Mouse (Mus musculus): ENCODE results near the gene Cxcl10. TPM values are rescaled to one million over a fixed set of nuclear protein-coding genes. Genes with fewer than 3 reads are reported as not detected.
"Not testable (repeated sequence)": the region's sequence is repeated elsewhere in the genome, so short reads cannot be mapped to it uniquely, and the experiment has no call there.

Gene Cxcl10
- total RNA-seq, 1 experiment from 2014 or later: 6.2 TPM

DNA sequence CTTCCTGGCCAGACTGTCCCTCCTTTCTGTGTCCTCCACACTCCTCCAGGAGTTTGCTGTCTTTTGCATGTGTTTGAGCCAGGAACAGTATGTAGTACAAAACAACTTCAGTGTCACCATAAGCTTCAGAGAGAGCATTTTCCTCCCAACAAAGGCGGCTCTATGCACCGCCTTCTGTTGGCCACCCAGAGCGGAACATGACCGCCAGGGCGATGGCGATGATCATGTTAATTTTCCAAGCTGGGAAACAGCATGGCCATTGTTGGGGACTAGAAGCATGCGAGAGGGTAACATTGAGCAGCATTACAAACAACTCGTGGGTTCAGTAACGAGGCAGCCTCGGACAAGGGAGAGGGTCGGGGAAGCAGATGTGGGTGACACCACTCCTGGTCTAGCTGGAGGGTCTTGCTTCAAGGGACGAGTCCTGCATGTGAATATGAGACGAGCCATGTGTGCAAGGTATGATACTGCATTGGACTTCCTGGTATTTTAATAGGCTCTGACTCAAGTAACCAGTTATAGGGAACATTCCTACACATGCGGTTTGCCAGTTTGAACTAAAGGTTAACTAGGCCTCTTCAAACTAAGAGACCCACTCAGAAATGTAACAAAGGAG, 22.8 kb upstream of the Cxcl10 start:
- no peak for ATAC-seq (ENCODE audit: extremely low read depth, insufficient number of reproducible peaks, low FRiP score, poor library complexity, severe bottlenecking)

DNA sequence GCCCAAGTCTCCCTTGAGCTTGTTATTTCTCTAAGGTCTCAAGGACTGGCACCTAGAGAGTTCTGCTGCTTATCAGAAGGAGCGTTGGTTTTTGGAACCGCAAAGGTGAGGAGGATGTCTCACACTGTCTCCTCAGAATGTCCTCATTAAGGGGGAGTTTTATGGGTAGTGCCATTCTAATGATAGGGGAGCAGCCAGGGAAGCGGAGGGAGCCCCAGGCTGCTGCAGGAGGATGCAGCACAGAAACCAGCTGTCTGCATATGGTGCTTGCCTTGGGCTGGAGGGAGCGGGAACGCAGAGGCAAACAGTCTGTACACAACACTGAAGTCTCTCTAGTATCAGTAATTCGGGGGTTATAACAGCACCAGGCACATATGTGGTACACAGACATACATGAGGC, 22.2 kb upstream of the Cxcl10 start:
- ATAC-seq (ENCODE audit: extremely low read depth, insufficient number of reproducible peaks, low FRiP score, poor library complexity, severe bottlenecking): no peak

DNA sequence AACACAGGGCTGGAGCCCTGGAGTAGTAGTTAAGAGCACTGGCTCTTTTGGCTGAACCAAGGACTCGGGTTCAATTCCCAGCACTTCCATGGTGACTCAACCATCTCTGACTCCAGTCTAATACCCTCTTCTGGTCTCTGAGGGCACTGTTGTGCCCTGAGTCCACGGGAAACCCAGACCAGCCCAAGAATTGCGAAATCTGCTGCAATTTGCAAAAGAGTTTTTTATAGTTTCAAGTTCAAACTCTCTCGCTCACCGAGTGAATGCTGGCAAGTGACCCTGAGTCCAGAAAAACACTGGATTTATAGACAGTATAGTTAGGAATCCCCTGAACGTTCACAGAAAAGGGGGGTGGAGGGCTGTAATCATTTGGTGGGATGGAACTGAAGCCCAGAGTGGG, 21.7 kb upstream of the Cxcl10 start:
- no peak for ATAC-seq (ENCODE audit: extremely low read depth, insufficient number of reproducible peaks, low FRiP score, poor library complexity, severe bottlenecking)

DNA sequence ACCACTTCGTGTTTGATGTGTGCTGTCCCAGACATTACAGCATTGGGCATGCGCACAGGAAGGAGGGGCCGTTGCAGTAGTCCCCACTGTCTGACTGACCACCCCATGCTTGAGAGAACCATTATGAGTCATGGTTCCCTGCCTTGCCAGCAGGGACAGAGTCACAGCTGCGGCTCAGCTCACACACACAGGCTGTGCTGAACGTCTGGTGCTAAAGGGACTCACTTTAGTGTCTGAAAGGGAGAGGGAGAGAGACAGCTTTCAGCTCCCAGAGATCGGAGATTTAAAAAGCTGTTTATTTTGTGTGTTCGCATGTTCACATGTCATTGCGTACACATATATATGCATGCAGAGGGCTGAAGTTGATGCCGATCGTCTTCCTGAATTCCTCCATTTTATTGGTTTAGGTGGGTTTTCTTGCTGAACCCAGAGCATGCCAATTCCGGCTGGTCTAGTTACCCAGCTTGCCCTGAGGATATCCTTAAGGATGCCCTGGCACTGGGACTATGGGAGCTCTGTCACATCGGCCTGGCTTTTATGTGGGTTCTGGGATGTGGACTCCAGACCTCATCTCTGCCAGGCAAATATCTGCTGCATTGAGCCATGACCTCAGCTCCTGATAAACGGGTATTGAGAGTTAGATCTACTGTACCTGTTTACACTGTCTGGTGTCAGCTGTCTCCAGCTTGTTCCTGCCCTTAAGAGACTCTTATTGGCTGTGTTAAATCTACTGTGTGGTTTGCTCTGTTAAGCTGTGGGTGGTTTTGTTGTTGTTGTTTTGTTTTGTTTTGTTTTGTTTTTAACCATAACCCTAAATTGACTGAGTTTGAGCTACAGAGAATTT, 20.7 kb upstream of the Cxcl10 start:
- ATAC-seq (ENCODE audit: extremely low read depth, insufficient number of reproducible peaks, low FRiP score, poor library complexity, severe bottlenecking): no peak

DNA sequence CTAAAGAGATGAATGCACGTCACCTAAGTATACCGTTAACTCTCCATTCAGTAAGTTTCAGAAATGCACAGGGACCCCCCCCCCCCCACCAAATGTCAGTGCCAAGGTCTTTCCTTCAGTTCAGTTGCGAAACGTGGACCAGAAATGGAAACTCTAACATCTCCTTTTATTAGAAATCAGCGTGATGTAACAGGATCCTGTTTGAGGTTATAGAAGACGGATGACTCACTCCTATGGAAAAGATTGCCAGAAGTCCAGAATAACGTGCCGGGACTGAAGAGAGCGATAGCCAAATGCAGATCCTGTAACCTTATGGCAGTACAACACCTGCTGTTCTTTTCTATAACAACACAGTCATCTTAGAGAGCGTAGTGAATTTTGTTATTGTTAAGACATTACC, 19.7 kb upstream of the Cxcl10 start:
- peak; percentile 21; the same call in 1 of the 2 replicates for ATAC-seq (ENCODE audit: extremely low read depth, insufficient number of reproducible peaks, low FRiP score, poor library complexity, severe bottlenecking)

DNA sequence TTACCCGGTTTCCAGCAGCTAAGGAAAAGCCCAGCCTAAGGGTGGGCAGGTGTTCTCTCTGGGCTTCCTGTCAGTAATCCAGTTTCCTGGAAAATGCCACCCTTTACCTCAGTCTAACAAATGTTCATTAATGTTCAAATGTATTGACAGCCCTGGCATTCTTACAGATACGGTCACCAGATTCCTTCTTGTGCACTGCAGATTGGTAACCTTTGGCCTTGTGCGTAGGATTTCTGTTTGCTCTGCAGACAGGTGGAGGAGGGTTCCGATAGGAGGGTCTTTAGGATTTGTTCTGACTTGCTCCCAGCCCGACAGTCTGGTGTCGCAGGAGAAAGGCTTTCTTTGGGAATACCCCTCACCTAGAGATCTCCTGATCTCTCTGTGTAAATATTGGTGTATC, 17.9 kb upstream of the Cxcl10 start:
- no peak for ATAC-seq (ENCODE audit: extremely low read depth, insufficient number of reproducible peaks, low FRiP score, poor library complexity, severe bottlenecking)

DNA sequence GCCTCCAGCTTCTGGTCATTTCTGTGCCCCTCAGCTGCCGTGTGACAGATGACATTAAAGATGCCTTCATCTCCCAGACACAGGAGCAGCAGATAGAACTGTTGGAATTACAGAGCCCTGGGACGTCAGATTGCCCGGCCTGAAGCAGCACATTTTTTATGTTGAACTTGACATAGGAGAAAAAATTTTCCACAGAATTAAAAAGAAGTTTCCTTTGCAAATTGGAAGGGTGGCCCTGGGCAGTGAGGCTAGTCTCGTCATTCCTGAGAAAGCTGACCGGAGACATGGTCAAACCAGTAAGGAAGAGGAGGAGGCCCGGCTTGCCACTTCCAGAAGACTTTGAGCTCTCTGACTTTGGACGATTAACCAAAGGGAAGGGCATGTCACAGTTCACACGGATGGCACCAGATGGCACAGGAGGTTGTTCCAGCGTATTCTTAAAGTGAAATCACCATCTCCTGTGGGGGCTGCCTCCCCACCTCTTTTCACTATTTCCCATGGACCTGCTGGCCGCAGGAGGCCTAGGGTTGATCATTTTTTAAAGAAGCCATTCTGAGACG, 16.5 kb upstream of the Cxcl10 start:
- no peak for ATAC-seq (ENCODE audit: extremely low read depth, insufficient number of reproducible peaks, low FRiP score, poor library complexity, severe bottlenecking)

DNA sequence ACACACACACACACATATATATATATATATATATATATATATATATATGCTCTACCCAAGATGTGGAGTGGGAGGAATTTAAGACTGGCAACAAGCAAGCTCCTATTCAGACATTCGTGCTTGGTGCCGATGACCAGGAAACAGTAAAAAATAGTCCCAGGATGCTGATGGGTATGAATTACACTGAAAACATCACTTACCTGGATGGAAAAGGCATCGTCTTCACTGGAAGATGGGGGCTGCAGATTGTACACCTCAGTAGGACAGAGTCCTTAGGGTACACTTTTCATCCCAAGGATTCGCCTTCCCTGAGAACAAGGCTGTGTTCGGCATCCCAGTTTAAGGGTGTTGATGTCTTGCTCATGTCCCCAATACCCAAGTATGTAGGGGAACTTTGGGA, 15.3 kb upstream of the Cxcl10 start:
- ATAC-seq (ENCODE audit: extremely low read depth, insufficient number of reproducible peaks, low FRiP score, poor library complexity, severe bottlenecking): no peak

DNA sequence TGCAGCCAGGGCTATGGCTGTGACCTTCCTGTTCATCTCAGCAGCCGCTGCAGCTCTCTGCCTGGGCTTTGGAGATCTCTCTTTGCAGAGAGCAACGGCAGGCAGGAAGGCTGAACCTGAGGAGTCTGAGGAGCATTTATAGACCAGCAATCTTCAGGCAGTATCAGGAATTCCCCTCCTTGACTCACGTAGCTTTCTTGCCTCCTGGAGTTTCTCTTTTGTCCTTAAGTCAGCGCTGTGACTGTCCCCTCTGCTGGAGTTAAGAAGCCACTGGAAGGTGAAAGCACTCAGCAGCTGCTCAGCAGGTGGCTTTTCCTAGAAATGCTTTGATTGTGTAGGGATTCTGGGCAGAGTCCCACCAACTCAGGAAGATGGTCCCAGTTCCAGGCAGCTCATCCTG, 14.5 kb upstream of the Cxcl10 start:
- ATAC-seq (ENCODE audit: extremely low read depth, insufficient number of reproducible peaks, low FRiP score, poor library complexity, severe bottlenecking): no peak

DNA sequence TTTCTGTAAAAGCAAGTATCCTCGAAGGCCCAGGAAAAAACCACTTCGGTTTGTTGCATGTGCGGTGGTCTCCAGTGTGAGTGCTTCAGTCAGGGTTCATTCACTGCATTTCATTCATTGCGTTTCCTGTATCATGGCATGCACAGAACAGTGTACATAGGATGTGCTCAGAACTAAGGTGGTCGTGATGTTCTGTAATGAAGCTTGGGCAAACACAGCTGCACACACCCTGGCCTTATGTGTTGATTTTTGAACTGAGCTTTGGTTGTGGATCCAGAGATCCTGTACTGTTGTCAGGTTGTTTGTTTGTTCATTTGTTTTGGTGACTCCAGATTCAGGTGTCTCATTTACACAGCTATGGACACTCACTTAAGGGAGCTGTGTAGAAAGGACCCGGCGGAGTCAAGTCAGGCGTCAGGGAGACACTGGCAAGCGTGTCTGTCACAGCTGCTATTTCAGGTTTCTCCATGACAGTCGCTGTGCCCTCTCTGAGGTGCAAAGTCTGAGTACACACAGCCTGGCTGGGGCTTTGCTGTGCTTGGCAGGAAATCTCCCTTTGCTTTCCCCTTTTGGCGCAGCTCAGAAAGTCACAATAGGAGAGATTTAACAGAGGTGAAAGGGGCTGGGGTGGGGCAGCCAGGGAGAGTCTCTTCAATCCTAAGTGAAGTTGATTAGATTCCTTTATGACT, 10.2 kb upstream of the Cxcl10 start:
- ATAC-seq (ENCODE audit: extremely low read depth, insufficient number of reproducible peaks, low FRiP score, poor library complexity, severe bottlenecking): no peak

DNA sequence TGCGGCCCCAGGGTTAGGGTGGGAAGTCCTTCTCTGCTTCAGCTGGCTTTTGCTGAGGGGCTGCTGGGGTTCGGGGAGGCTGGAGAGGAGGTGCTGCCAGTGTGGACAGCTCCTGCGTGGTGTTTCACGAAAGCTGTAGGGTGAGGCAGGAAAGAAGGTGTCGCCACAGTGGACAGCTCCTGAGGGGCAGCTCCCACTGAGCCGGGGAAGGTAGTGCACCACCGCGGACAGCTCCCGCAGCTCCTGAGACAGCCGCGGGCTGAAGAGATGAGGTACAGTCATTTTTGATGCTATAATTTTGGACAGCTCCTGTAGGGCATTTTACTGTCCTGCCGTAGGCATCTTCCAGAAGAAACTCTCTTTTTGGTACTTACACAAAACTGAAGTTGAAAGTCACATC, 9.3 kb upstream of the Cxcl10 start:
- no peak for ATAC-seq (ENCODE audit: extremely low read depth, insufficient number of reproducible peaks, low FRiP score, poor library complexity, severe bottlenecking)

DNA sequence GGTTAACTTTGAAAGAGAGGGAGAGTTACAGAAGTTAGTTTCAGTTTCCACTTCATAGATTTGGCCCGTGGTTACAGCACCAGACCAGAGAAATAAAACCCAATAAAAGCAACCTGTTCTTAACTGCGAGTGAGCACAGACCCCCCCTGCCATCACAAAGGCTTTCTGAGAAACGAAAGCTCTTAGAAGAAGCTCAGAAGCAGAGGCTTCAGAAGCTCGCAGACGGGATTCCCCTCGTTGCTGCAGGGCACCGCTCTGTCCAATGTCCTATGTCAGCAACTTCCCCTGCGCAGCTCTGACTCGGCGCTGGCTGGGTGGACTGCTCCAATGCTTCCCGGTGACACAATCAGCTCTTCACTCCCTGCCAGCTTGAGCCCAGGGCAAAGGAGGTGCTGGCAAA, 4.8 kb upstream of the Cxcl10 start:
- ATAC-seq (ENCODE audit: extremely low read depth, insufficient number of reproducible peaks, low FRiP score, poor library complexity, severe bottlenecking): peak; percentile 82

DNA sequence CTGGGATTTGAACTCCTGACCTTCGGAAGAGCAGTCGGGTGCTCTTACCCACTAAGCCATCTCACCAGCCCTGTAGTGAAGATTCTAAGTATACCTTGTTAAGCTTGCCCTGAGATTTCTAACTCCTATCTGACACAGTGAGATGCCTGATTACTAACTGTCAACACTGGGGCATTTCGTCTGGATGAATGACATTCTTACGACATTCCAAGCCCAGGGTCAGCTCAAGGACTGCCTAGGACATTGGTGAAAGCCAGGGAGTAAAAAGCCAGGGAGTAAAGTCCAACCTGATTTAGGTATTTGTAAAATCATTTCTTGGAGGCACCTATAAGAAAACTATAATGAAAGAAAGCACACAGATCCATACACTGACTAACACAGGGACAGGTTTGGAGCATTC, 4.0 kb upstream of the Cxcl10 start:
- ATAC-seq (ENCODE audit: extremely low read depth, insufficient number of reproducible peaks, low FRiP score, poor library complexity, severe bottlenecking): not testable (repeated sequence)

DNA sequence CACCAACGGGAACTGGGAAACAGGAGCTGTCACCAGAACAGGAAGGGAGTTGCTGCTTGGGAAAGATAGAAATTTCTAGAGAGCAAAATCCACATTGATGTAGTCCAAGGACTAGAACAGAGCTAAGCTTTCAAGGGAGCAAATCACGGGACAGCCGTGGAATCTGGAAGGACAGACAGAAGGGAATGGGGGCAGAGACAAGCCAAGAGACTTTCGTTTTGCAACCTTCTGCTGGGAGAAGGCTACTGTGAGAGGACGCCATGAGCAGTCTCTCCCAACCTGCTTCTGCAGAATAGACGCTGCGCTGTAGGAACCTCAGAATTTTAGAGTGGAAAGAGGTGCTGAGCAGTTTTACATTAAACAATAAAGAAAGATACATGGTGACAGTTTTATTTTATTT, 1.0 kb upstream of the Cxcl10 start:
- ATAC-seq (ENCODE audit: extremely low read depth, insufficient number of reproducible peaks, low FRiP score, poor library complexity, severe bottlenecking): no peak

DNA sequence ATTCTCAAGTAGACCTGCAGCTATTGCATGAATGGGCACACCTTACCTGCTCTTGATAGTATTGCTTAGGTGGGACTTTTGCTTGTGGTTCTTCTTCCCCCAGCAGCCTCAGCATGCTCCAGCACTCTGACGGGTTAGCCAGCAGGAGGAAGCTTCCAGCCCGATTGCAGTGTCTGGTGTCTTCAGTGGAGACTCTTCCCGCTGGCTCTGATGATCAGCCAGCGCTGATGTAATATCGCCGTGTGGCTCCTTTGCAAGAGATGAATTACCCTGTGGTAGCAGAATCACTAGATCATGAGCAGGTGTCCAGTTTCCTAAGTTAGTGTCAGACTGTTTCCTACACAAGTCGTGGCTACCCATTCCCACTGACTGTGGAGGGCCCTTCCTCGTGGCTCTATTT, 3.7 kb downstream of the Cxcl10 start:
- ATAC-seq (ENCODE audit: extremely low read depth, insufficient number of reproducible peaks, low FRiP score, poor library complexity, severe bottlenecking): no peak

DNA sequence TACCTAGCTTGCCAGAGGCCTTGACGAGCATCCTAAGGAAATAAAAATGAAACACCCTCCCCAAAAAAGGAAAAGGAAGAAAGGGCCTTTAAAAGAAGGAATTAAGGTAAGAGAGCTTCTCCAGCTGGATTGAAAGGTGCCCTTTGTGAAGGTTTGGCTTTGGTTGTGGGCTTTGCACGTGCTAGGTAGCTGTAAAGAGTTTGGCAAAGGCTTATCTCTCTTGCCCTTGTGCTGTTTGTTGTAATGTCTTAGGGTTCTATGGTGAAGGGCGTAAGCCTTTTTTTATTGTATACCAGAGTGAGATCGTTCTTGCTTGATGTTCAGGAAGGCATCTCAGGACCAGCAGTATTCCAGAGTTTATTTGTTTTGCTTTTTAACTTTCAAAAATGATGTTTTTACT, 8.1 kb downstream of the Cxcl10 start:
- no peak for ATAC-seq (ENCODE audit: extremely low read depth, insufficient number of reproducible peaks, low FRiP score, poor library complexity, severe bottlenecking)

DNA sequence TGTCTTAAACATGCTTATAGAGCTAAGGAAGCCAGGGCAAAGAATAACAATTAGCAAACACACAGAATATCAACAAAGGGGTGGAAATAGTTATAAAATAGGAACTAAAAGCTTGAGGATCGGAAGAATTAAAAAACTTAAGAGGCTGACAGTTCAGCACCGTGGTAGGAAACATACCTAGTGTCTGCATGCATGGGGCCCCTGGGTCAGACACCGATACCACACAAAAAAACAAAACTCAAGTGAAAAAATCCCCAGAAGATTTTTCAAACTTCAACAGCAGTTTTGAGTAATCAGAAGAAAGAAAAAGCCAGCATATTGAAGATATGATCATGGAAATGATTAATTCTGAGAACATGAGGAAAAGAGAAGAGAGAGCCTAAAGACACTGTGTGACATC, 11.9 kb downstream of the Cxcl10 start:
- ATAC-seq (ENCODE audit: extremely low read depth, insufficient number of reproducible peaks, low FRiP score, poor library complexity, severe bottlenecking): no peak

DNA sequence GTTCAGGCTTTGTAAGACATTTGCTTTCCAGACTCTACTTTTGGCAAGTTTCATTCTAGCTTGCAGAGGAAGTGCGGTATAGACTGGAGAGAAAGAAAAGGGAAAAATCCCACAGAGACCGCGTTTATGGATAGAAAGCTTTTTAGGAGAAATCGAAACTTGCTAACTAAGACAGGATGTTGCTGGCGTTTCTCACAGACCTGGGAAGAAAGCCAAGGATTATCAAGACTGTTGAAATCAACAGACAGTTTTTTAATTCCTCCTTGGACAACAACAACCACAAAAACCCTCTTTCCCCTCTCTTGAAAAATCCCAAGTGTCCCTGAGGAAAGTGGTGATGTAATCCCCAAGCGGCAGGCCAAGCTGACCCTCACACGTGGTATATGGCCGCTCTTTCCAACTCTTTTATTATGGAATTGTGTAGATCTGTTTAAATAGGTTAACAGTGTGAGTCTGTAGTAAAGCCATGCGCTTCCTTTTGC, 16.3 kb downstream of the Cxcl10 start:
- no peak for ATAC-seq (ENCODE audit: extremely low read depth, insufficient number of reproducible peaks, low FRiP score, poor library complexity, severe bottlenecking)

DNA sequence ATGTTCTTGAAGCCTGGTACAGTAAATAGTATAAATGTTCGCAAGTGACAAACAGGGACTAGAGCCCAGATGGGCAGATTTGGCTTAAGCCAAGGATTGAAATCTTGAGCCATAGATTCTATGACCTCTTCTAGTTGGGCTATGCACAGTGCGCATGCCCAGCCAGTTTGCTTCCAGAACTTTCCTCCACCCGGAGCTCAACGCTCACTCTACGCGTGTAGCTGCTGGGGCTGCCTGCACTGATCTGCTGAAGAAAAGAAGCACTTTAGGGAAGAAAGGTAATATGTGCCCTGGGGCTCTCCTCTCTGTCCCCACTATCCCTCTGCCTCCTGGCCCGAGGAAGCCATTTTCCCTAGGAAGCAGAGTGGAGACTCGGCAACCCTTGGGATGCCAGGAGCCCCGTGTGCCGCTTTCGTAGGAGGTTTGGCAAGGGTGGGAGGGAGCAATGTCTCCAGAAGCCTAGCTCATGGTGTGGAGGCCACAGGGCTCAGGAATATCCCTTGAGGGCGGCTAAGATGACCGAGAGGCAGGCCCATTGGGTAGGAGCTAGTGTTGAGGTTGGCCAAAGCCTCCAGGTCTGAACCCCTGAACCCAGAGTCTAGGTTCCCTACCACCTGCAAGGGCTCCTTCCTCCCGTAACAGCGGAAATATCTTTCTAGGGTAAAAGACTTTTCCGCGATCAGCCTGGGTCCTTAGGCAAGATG, 16.9 kb downstream of the Cxcl10 start, which contains the start of gene Art3:
Gene Art3 (plus strand): TSS at position 193 of the 704 bp plus-strand sequence.
- peak; percentile 6; the same call in 1 of the 2 replicates for ATAC-seq (ENCODE audit: extremely low read depth, insufficient number of reproducible peaks, low FRiP score, poor library complexity, severe bottlenecking)
